Mouse (Mus musculus): Measurements from ENCODE around the gene Serpinb7.
A peak's percentile ranks its signal among the peaks of the same experiment; 100 is the strongest.

Gene Serpinb7

GRCm38 (mm10) chr1:107481452-107481851 is 82.0 kb downstream of the Serpinb7 start:
- peak; percentile 44 for DNase-seq (ENCODE audit: extremely low spot score, low read depth, low spot score)

- no peak for DNase-seq (ENCODE audit: extremely low spot score, low read depth, low spot score)
Measured at GRCm38 (mm10) chr1:107489577-107489976, 90.1 kb downstream of the Serpinb7 start.

GRCm38 (mm10) chr1:107496789-107497188 is 97.3 kb downstream of the Serpinb7 start:
- DNase-seq (ENCODE audit: extremely low spot score, low read depth, low spot score): no peak

- DNase-seq (ENCODE audit: extremely low spot score, low read depth, low spot score): no peak
Measured at GRCm38 (mm10) chr1:107502025-107502424, 102.6 kb downstream of the Serpinb7 start.
